Mouse (Mus musculus): ENCODE measurements at regions not wholly inside any gene's neighbourhood (a gene's known extent, or its start where the extent isn't known, plus 50 kb on each side); places are given as distances from the start of the nearest gene placed in this dataset.
A peak's percentile ranks its signal among the peaks of the same experiment; 100 is the strongest.

- no peak for DNase-seq
Measured at GRCm38 (mm10) chr2:28352903-28353302, 93.7 kb upstream of the Ppp1r26 start.

- DNase-seq, result no peak
Measured at GRCm38 (mm10) chr2:28362199-28362598, 84.4 kb upstream of the Ppp1r26 start.

- no peak for DNase-seq
Measured at GRCm38 (mm10) chr2:28364623-28365022, 82.0 kb upstream of the Ppp1r26 start.

GRCm38 (mm10) chr2:28365756-28366155 lies 80.8 kb upstream of the Ppp1r26 start:
- peak; percentile 44 for DNase-seq

GRCm38 (mm10) chr2:28374838-28375237 lies 71.8 kb upstream of the Ppp1r26 start:
- DNase-seq, result peak; percentile 77

GRCm38 (mm10) chr2:28377948-28378822 lies 68.4 kb upstream of the Ppp1r26 start:
- DNase-seq, result no peak

GRCm38 (mm10) chr2:28382051-28382802 lies 64.4 kb upstream of the Ppp1r26 start:
- no peak for DNase-seq

- DNase-seq, result no peak
Measured at GRCm38 (mm10) chr2:28384875-28385274, 61.7 kb upstream of the Ppp1r26 start.

GRCm38 (mm10) chr2:28386784-28387183 lies 59.8 kb upstream of the Ppp1r26 start:
- DNase-seq, result peak; percentile 51

GRCm38 (mm10) chr2:28387422-28387836 lies 59.2 kb upstream of the Ppp1r26 start:
- DNase-seq, result peak; percentile 99

GRCm38 (mm10) chr2:28387926-28388325 lies 58.7 kb upstream of the Ppp1r26 start:
- peak; percentile 87 for DNase-seq

GRCm38 (mm10) chr2:28389703-28390102 lies 56.9 kb upstream of the Ppp1r26 start:
- no peak for DNase-seq

GRCm38 (mm10) chr2:28395391-28395790 lies 51.2 kb upstream of the Ppp1r26 start:
- no peak for DNase-seq
